Mouse (Mus musculus): Measurements from ENCODE around the gene Gm10147. TPM values are rescaled to one million over a fixed set of nuclear protein-coding genes. Genes with fewer than 3 reads are reported as not detected.

Gene Gm10147
- polyA plus RNA-seq (2014; fragmentation: Illumina TruSeq; extraction: RNeasy Lipid Tissue Mini Kit (QIAGEN cat#74804); ENCODE audit: low read depth, low replicate concordance), result not detected

GRCm38 (mm10) chrX:28607742-28608141 lies at the start of gene Gm10147:
Gene Gm10147, minus strand, starts transcription at chrX:28607842.

Measured in adipose tissue, adult 10 weeks (tissue).